Mouse (Mus musculus) hematopoietic stem cell, adult 5-6 weeks (primary cell): Measurements from ENCODE around the gene Hlf. TPM values are rescaled to one million over a fixed set of nuclear protein-coding genes. Genes with fewer than 3 reads are reported as not detected.

Experiments used
- ATAC-seq, 2 experiments: fragments of 125-278 bp in 1 of 2; replicated peaks in 1 of 2; 2 replicates each; pipeline ENCODE4 v1.8.0; 2016 to 2017; ENCODE audit warnings: inconsistent platforms in 2 of 2, mild to moderate bottlenecking in 2 of 2, moderate number of reproducible peaks in 2 of 2, low read depth in 1 of 2, moderate TSS enrichment in 1 of 2; ENCODE audit not compliant: low FRiP score in 2 of 2, poor library complexity in 2 of 2, severe bottlenecking in 2 of 2, insufficient read depth in 1 of 2, low TSS enrichment in 1 of 2
- total RNA-seq: library from RNA; stranded (forward); fragments of 172-1452, 232-1000 nt; gene quantifications from 2 replicates; pipeline ENCODE4 v1.2.3, GENCODE M21; 2017

The Hlf gene
- total RNA-seq, 1 experiment from 2014 or later = 100 TPM

GRCm38 (mm10) chr11:90380131-90380685 is 10.5 kb downstream of the Hlf start:
- ATAC-seq = peak; percentile 12 to 25; a peak in 2 of 4 replicates

- no peak for ATAC-seq
These were observed 12.7 kb downstream of the Hlf start for GRCm38 (mm10) chr11:90378008-90378407.

GRCm38 (mm10) chr11:90376436-90376835 is 14.3 kb downstream of the Hlf start:
- no peak for ATAC-seq

GRCm38 (mm10) chr11:90371470-90372100 is 19.1 kb downstream of the Hlf start:
- no peak for ATAC-seq

- 0 out of 4 replicates have a peak, but pooled peaks of 1 of the 2 experiments have one; percentile 6 for ATAC-seq
These were observed 19.9 kb downstream of the Hlf start for GRCm38 (mm10) chr11:90370789-90371291.

GRCm38 (mm10) chr11:90370367-90370766 is 20.3 kb downstream of the Hlf start:
- no peak for ATAC-seq

GRCm38 (mm10) chr11:90369605-90370004 is 21.1 kb downstream of the Hlf start:
- ATAC-seq = 0 out of 4 replicates have a peak, but pooled peaks of 1 of the 2 experiments have one; percentile 13

GRCm38 (mm10) chr11:90369115-90369514 is 21.6 kb downstream of the Hlf start:
- ATAC-seq = no peak

GRCm38 (mm10) chr11:90367894-90368860 is 22.5 kb downstream of the Hlf start:
- no peak for ATAC-seq

GRCm38 (mm10) chr11:90364865-90365264 is 25.8 kb downstream of the Hlf start:
- ATAC-seq = peak; percentile 19 to 49; a peak in 2 of 4 replicates

- no peak for ATAC-seq
These were observed 26.7 kb downstream of the Hlf start for GRCm38 (mm10) chr11:90363821-90364497.

GRCm38 (mm10) chr11:90363406-90363805 is 27.3 kb downstream of the Hlf start:
- ATAC-seq = peak; percentile 18 to 44; a peak in 3 of 4 replicates

- no peak for ATAC-seq
These were observed 30.2 kb downstream of the Hlf start for GRCm38 (mm10) chr11:90360536-90360935.

- ATAC-seq = no peak
These were observed 32.6 kb downstream of the Hlf start for GRCm38 (mm10) chr11:90358063-90358462.

- no peak for ATAC-seq
These were observed 33.3 kb downstream of the Hlf start for GRCm38 (mm10) chr11:90357371-90357770.

GRCm38 (mm10) chr11:90356495-90357304 is 34.0 kb downstream of the Hlf start:
- ATAC-seq = no peak
